Mouse (Mus musculus) MEL (cell line): ENCODE data around the gene Esyt1. TPM values are rescaled to one million over a fixed set of nuclear protein-coding genes. Genes with fewer than 3 reads are reported as not detected.

Experiments
- DNase-seq: peaks from one replicate; pipeline ENCODE4 v3.0.0; 2011; ENCODE audit warnings: low read depth, low spot score
- H3K27ac ChIP-seq: 2 replicates; pipeline ENCODE4 v1.5.1; 2012; ENCODE audit warnings: low read depth, mild to moderate bottlenecking, control low read depth, low read length, moderate library complexity; ENCODE audit not compliant: control insufficient read depth
- H3K27me3 ChIP-seq, 2 experiments: fragments of 150-350 bp in 1 of 2; sonication (generic) in 1 of 2; 2 replicates each; pipeline ENCODE4 v1.6.1; 2012; ENCODE audit warnings: low read length in 2 of 2, mild to moderate bottlenecking in 2 of 2, improper control_type of control experiment in 1 of 2, moderate library complexity in 1 of 2; ENCODE audit not compliant: insufficient read depth in 2 of 2, control insufficient read depth in 1 of 2
- H3K36me3 ChIP-seq, 2 experiments: 2 replicates each; pipeline ENCODE4 v1.6.1; 2012 to 2014; ENCODE audit warnings: low read length in 2 of 2, improper control_type of control experiment in 1 of 2, inconsistent platforms in 1 of 2, mild to moderate bottlenecking in 1 of 2; ENCODE audit not compliant: insufficient read depth in 2 of 2, control insufficient read depth in 1 of 2
- H3K4me1 ChIP-seq, 2 experiments: fragments of 150-350 bp in 1 of 2; sonication (generic) in 1 of 2; 2 replicates each; pipeline ENCODE4 v1.6.1; 2012; ENCODE audit warnings: low read length in 2 of 2, improper control_type of control experiment in 1 of 2, mild to moderate bottlenecking in 1 of 2; ENCODE audit not compliant: insufficient read depth in 2 of 2, control insufficient read depth in 1 of 2
- H3K4me3 ChIP-seq, 2 experiments: fragments of 150-350 bp in 1 of 2; sonication (generic) in 1 of 2; 2 replicates each; pipeline ENCODE4 v1.5.1; 2012; ENCODE audit warnings: low read depth in 2 of 2, low read length in 2 of 2, mild to moderate bottlenecking in 2 of 2, moderate library complexity in 2 of 2, control low read depth in 1 of 2, improper control_type of control experiment in 1 of 2; ENCODE audit not compliant: control insufficient read depth in 1 of 2, insufficient read depth in 1 of 2
- H3K79me2 ChIP-seq: 2 replicates; pipeline ENCODE4 v1.6.1; 2012; ENCODE audit warnings: mild to moderate bottlenecking, low read length, moderate library complexity; ENCODE audit not compliant: control insufficient read depth, poor library complexity, insufficient read depth
- H3K9ac ChIP-seq: 2 replicates; pipeline ENCODE4 v1.6.1; 2012; ENCODE audit warnings: low read depth, mild to moderate bottlenecking, control low read depth, low read length, moderate library complexity; ENCODE audit not compliant: control insufficient read depth, poor library complexity, severe bottlenecking
- H3K9me3 ChIP-seq: fragments of 150-350 bp; sonication (generic); replicated peaks from 2 replicates; pipeline ENCODE4 v1.6.1; 2012; ENCODE audit warnings: mild to moderate bottlenecking, low read length, improper control_type of control experiment, moderate library complexity; ENCODE audit not compliant: insufficient read depth
- BHLHE40 ChIP-seq: IDR thresholded peaks from 2 replicates; pipeline ENCODE4 v1.6.1; 2012; ENCODE audit warnings: low read depth, mild to moderate bottlenecking, inconsistent platforms, low read length, improper control_type of control experiment, borderline replicate concordance
- ELF1 ChIP-seq: IDR thresholded peaks from 2 replicates; pipeline ENCODE4 v1.6.1; 2014; ENCODE audit warnings: low read depth, mild to moderate bottlenecking, inconsistent platforms, low read length, improper control_type of control experiment, moderate library complexity
- EP300 ChIP-seq, 2 experiments: IDR thresholded peaks; 2 replicates each; pipeline ENCODE4 v1.6.1; 2011; ENCODE audit warnings: improper control_type of control experiment in 2 of 2, low read length in 2 of 2, low read depth in 1 of 2, mild to moderate bottlenecking in 1 of 2
- ETS1 ChIP-seq: IDR thresholded peaks from 2 replicates; pipeline ENCODE4 v1.6.1; 2012; ENCODE audit warnings: low read depth, mild to moderate bottlenecking, inconsistent platforms, low read length, improper control_type of control experiment, moderate library complexity
- GATA1 ChIP-seq: IDR thresholded peaks from 2 replicates; pipeline ENCODE4 v1.6.1; 2011; ENCODE audit warnings: low read depth, low read length, improper control_type of control experiment
- HCFC1 ChIP-seq: IDR thresholded peaks from 2 replicates; pipeline ENCODE4 v1.6.1; 2012; ENCODE audit warnings: low read depth, mild to moderate bottlenecking, inconsistent platforms, low read length, improper control_type of control experiment, moderate library complexity
- MAFK ChIP-seq: IDR thresholded peaks from 2 replicates; pipeline ENCODE4 v1.6.1; 2011; ENCODE audit warnings: low read depth, mild to moderate bottlenecking, low read length, improper control_type of control experiment, borderline replicate concordance
- MAX ChIP-seq: IDR thresholded peaks from 2 replicates; pipeline ENCODE4 v1.6.1; 2011; ENCODE audit warnings: low read length, improper control_type of control experiment
- MAZ ChIP-seq: IDR thresholded peaks from 2 replicates; pipeline ENCODE4 v1.6.1; 2012; ENCODE audit warnings: low read depth, mild to moderate bottlenecking, inconsistent platforms, low read length, improper control_type of control experiment
- MXI1 ChIP-seq: IDR thresholded peaks from 2 replicates; pipeline ENCODE4 v1.6.1; 2011; ENCODE audit warnings: mild to moderate bottlenecking, low read depth, low read length, improper control_type of control experiment
- MYC ChIP-seq: IDR thresholded peaks from 2 replicates; pipeline ENCODE4 v1.6.1; 2011; ENCODE audit warnings: low read depth, mild to moderate bottlenecking, low read length, improper control_type of control experiment, moderate library complexity
- NRF1 ChIP-seq: IDR thresholded peaks from 2 replicates; pipeline ENCODE4 v1.6.1; 2014; ENCODE audit warnings: low read depth, mild to moderate bottlenecking, inconsistent platforms, low read length, improper control_type of control experiment, moderate library complexity; ENCODE audit not compliant: poor library complexity, insufficient read depth, severe bottlenecking
- POLR2A ChIP-seq, 2 experiments: IDR thresholded peaks; 2 replicates each; pipeline ENCODE4 v1.6.1; 2011 to 2012; ENCODE audit warnings: low read length in 2 of 2, mild to moderate bottlenecking in 2 of 2, control low read depth in 1 of 2, improper control_type of control experiment in 1 of 2, low read depth in 1 of 2, moderate library complexity in 1 of 2; ENCODE audit not compliant: control insufficient read depth in 1 of 2, insufficient read depth in 1 of 2, poor library complexity in 1 of 2
- POLR2AphosphoS5 ChIP-seq: IDR thresholded peaks from 2 replicates; pipeline ENCODE4 v1.6.1; 2012; ENCODE audit warnings: low read depth, borderline replicate concordance, mild to moderate bottlenecking, inconsistent platforms, low read length, moderate library complexity, mixed read lengths
- RCOR1 ChIP-seq: IDR thresholded peaks from 2 replicates; pipeline ENCODE4 v1.6.1; 2012; ENCODE audit warnings: low read depth, mild to moderate bottlenecking, inconsistent platforms, low read length, improper control_type of control experiment
- TBP ChIP-seq: IDR thresholded peaks from 2 replicates; pipeline ENCODE4 v1.8.0; 2011; ENCODE audit warnings: low read depth, low read length, improper control_type of control experiment
- TCF12 ChIP-seq: IDR thresholded peaks from 2 replicates; pipeline ENCODE4 v1.6.1; 2014; ENCODE audit warnings: low read depth, mild to moderate bottlenecking, inconsistent platforms, low read length, improper control_type of control experiment, moderate library complexity
- USF2 ChIP-seq, 2 experiments: IDR thresholded peaks; 2 replicates each; pipeline ENCODE4 v1.6.1; 2011 to 2012; ENCODE audit warnings: improper control_type of control experiment in 2 of 2, low read length in 2 of 2, borderline replicate concordance in 1 of 2, inconsistent platforms in 1 of 2, low read depth in 1 of 2, mild to moderate bottlenecking in 1 of 2; ENCODE audit not compliant: insufficient read depth in 1 of 2
- ZC3H11A ChIP-seq: IDR thresholded peaks from 2 replicates; pipeline ENCODE4 v1.6.1; 2012; ENCODE audit warnings: low read depth, mild to moderate bottlenecking, inconsistent platforms, low read length, improper control_type of control experiment
- polyA plus RNA-seq, 2 experiments: library from polyadenylated mRNA; stranded (reverse) in 1 of 2; unstranded in 1 of 2; fragments of >175 nt in 1 of 2; fragments of >200 nt in 1 of 2; gene quantifications; 2 replicates each; pipeline versions ENCODE4 v1.2.1 to v1.2.4; 2012; ENCODE audit warnings: low replicate concordance in 2 of 2, low read depth in 1 of 2; ENCODE audit not compliant: insufficient read length in 2 of 2, insufficient read depth in 1 of 2, missing spikeins in 1 of 2
- total RNA-seq: library from RNA; depleted of rRNA; stranded (reverse); fragments of 300-350 nt; gene quantifications from 2 replicates; pipeline ENCODE4 v1.2.3, GENCODE M21; 2012

Esyt1 gene
- total and polyA plus RNA-seq, 3 experiments, result 35.1 to 57.0 (median 53.4) TPM

DNA sequence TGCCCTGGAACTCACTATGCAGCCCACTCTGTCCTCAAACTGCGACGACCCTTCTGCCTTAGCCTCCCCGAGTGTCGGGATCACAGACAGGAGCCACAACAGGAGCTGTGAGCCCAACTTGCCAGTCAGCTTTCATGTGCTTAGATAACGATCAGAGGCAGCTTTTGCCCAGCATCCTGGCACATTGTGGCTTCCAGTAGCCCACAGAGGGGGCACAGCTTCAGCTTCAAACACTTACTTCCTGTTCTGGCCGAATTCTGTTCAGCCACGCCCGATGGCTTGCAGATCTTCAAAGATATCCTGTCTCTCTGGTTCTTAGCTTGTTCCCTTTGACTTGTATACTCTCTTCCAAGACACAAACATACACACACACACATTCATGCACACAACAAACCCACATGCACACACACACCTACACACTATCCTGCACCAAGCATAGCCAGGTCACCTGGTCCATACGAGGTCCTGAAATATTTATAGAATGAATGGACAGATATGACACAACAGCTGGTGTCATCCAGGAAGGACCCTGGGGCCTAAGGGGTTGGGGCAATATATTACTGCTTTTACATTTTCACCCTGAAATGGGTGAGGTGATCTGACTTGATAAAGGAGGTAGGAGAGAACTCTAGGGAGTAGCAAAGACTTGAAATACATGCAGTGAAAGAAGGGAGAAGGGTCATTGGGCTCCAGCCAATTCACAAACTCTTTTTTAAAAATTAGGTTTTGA, 20.9 kb downstream of the Esyt1 start:
- no peaks in the 10 kb centered on the region for H3K9me3 ChIP-seq
- H3K27ac ChIP-seq, result peak overlapping the region; percentile 78
- H3K79me2 ChIP-seq, result no peaks in the 10 kb centered on the region
- H3K36me3 ChIP-seq, result peaks cover 0 to 20% of the 10 kb centered on the region in 2 experiments; a peak in 2 of 4 replicates
- H3K4me1 ChIP-seq, result peaks cover 11 to 21% of the 10 kb centered on the region in 2 experiments
- TF ChIP-seq ETS1 (peak; percentile 71), ZC3H11A (no peak), EP300 (IDR thresholded peaks at IDR 0.05; ENCODE audit: low read depth in 1 of 2, low read length in 2 of 2) (peak; percentile 64 to 77), NRF1 (no peak), HCFC1 (0 out of 2 replicates have a peak, but pooled peaks have one; percentile 26), POLR2AphosphoS5 (no peak), MAZ (0 out of 2 replicates have a peak, but pooled peaks have one; percentile 45), BHLHE40 (peak; percentile 32; the same call in 1 of the 2 replicates), GATA1 (peak; percentile 83), POLR2A (IDR thresholded peaks at IDR 0.05; ENCODE audit: control insufficient read depth in 1 of 2, insufficient read depth in 1 of 2, low read depth in 1 of 2, low read length in 2 of 2, poor library complexity in 1 of 2) (peak in 1 of 2 experiments; percentile 60; a peak in 2 of 4 replicates), ELF1 (peak; percentile 78), MYC (peak; percentile 58; the same call in 1 of the 2 replicates), MXI1 (peak; percentile 42; the same call in 1 of the 2 replicates), TBP (0 out of 2 replicates have a peak, but pooled peaks have one; percentile 38), TCF12 (no peak), MAX (peak; percentile 80), RCOR1 (peak; percentile 67)
- H3K9ac ChIP-seq, result peak overlapping the region; percentile 48
- H3K4me3 ChIP-seq, result peak overlapping the region; percentile 7 to 14
- DNase-seq, result peak; percentile 85
- H3K27me3 ChIP-seq, result no peaks in the 10 kb centered on the region

DNA sequence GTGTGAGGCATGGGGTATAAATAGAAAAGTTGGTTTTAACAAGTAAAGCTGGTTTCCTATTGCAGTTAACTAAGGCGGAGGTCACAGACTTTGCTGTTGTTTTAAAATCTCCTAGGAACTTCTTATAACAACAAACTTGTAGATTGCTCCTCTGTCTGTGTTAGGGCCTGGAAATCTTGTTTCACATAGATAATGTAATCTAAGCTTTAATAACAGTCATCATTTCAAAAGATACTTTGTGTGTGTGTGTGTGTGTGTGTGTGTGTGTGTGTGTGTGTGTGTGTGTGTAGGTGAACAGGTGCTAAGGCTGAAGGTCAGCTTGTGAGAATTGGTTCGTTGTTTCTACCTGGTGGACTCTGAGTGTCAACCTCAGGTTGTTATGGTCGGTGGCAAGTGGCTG, 21.7 kb downstream of the Esyt1 start:
- H3K4me1 ChIP-seq, result peaks cover 11 to 21% of the 10 kb centered on the region in 2 experiments
- peak overlapping the region; percentile 42 for H3K9ac ChIP-seq
- DNase-seq, result peak; percentile 40
- H3K79me2 ChIP-seq, result no peaks in the 10 kb centered on the region; the same call in 1 of the 2 replicates
- H3K9me3 ChIP-seq, result no peaks in the 10 kb centered on the region
- H3K36me3 ChIP-seq, result peaks cover 0 to 20% of the 10 kb centered on the region in 2 experiments; a peak in 2 of 4 replicates
- peak overlapping the region in 1 of 2 experiments; percentile 7; a peak in 1 of 4 replicates for H3K4me3 ChIP-seq
- H3K27me3 ChIP-seq, result no peaks in the 10 kb centered on the region
- TF ChIP-seq TCF12 (peak; percentile 60; the same call in 1 of the 2 replicates), RCOR1 (peak; percentile 46; the same call in 1 of the 2 replicates), MAFK (no peak), EP300 (IDR thresholded peaks at IDR 0.05; ENCODE audit: low read depth in 1 of 2, low read length in 2 of 2) (peak in 1 of 2 experiments; percentile 69; a peak in 2 of 4 replicates), ETS1 (peak; percentile 38; the same call in 1 of the 2 replicates), USF2 (IDR thresholded peaks at IDR 0.05; ENCODE audit: borderline replicate concordance in 1 of 2, insufficient read depth in 1 of 2, low read depth in 1 of 2, low read length in 2 of 2) (no peak), POLR2A (IDR thresholded peaks at IDR 0.05; ENCODE audit: control insufficient read depth in 1 of 2, insufficient read depth in 1 of 2, low read depth in 1 of 2, low read length in 2 of 2, poor library complexity in 1 of 2) (no peak)
- peak overlapping the region; percentile 78 for H3K27ac ChIP-seq
